Mouse (Mus musculus) embryonic facial prominence, embryonic 12.5 days (tissue): ENCODE measurements at regions not wholly inside any gene's neighbourhood (a gene's known extent, or its start where the extent isn't known, plus 50 kb on each side); places are given as distances from the start of the nearest gene placed in this dataset.

Source experiments
- ATAC-seq: fragments of 200-750 bp; cut with Nextera tagmentation; 2 replicates; pipeline ENCODE4 v1.8.0; 2017; ENCODE audit not compliant: insufficient number of reproducible peaks, insufficient read depth, low FRiP score, low TSS enrichment
- H3K27ac ChIP-seq: fragments of 300-500 bp; sonication (generic); 2 replicates; pipeline ENCODE4 v1.5.1; 2016; ENCODE audit warnings: mild to moderate bottlenecking
- H3K27me3 ChIP-seq: fragments of 300-500 bp; sonication (generic); 2 replicates; pipeline ENCODE4 v1.6.1; 2016; ENCODE audit warnings: mild to moderate bottlenecking, moderate library complexity
- H3K36me3 ChIP-seq: fragments of 300-500 bp; sonication (generic); 2 replicates; pipeline ENCODE4 v1.6.1; 2016; ENCODE audit warnings: mild to moderate bottlenecking
- H3K4me1 ChIP-seq: fragments of 300-500 bp; sonication (generic); 2 replicates; pipeline ENCODE4 v1.6.1; 2016
- H3K4me2 ChIP-seq: fragments of 300-500 bp; sonication (generic); replicated peaks from 2 replicates; pipeline ENCODE4 v1.6.1; 2016; ENCODE audit warnings: mild to moderate bottlenecking, moderate library complexity
- H3K4me3 ChIP-seq: fragments of 300-500 bp; sonication (generic); 2 replicates; pipeline ENCODE4 v1.5.1; 2016; ENCODE audit warnings: mild to moderate bottlenecking
- H3K9ac ChIP-seq: fragments of 300-500 bp; sonication (generic); 2 replicates; pipeline ENCODE4 v1.6.1; 2016; ENCODE audit warnings: mild to moderate bottlenecking, moderate library complexity
- H3K9me3 ChIP-seq: fragments of 300-500 bp; sonication (generic); 2 replicates; pipeline ENCODE4 v1.6.1; 2016; ENCODE audit warnings: mild to moderate bottlenecking, moderate library complexity
- WGBS: fragments of 180-500 bp; shearing (Covaris S2); methylation state at CpG from one replicate; pipeline ENCODE4 v1.1.7; 2016; 5-methylcytosine and 5-hydroxymethylcytosine counted together

DNA sequence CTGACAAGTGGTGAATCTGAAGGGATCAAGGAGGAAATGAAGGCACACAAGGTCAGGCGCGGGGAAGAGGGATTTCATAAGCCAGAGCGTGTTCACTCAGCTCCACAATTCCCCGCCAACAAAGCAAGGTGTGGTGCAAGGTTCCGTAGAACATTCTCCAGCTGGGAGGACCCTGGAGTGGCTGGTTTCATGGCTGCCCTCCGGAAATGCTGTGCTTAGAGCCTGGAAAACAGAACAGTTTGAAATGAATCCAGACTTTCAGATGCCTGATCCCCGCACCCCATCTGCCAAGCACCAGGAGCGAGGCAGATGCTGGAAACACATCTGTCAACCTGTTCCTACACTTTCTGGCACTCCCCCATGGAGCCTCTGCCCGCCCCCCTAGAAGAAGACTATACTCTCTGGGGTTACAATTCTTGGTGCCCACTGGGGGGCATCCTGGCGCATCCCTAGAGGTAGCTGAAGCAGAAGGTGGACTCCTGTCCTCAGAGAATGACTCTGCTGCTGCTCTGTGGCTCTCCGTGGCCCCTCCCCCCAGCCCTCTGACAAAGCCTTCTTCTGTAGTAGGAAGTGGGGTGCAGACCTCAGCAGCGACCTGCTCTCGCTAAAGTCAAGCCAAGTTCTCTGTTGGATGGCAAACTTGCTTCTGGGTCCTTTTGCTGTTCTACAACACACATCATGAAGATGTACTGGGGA is 54.5 kb upstream of the Mafb start:
- peak; percentile 22; the same call in 1 of the 2 replicates for ATAC-seq
- H3K27me3 ChIP-seq: no peaks in the 10 kb centered on the region
- H3K4me2 ChIP-seq: peak overlapping the region; percentile 17
- H3K4me1 ChIP-seq: peaks cover 7% of the 10 kb centered on the region
- H3K36me3 ChIP-seq: no peaks in the 10 kb centered on the region
- no peak overlapping the region for H3K27ac ChIP-seq
- no peak overlapping the region for H3K4me3 ChIP-seq
- H3K9ac ChIP-seq: no peak overlapping the region
- 21% methylated on average over 13 of the region's 13 CpGs for WGBS
- no peaks in the 10 kb centered on the region for H3K9me3 ChIP-seq

- no peak overlapping the region for H3K9ac ChIP-seq
- no peaks in the 10 kb centered on the region for H3K36me3 ChIP-seq
- H3K4me2 ChIP-seq: no peak overlapping the region
- no peak overlapping the region for H3K27ac ChIP-seq
- ATAC-seq: no peak
- WGBS: 84% methylated on average over 7 of the region's 7 CpGs
- no peak overlapping the region for H3K4me3 ChIP-seq
- H3K9me3 ChIP-seq: no peaks in the 10 kb centered on the region
- peaks cover 7% of the 10 kb centered on the region for H3K4me1 ChIP-seq
- no peaks in the 10 kb centered on the region for H3K27me3 ChIP-seq
Observed at GRCm38 (mm10) chr2:160424491-160424890, 57.6 kb upstream of the Mafb start.

DNA sequence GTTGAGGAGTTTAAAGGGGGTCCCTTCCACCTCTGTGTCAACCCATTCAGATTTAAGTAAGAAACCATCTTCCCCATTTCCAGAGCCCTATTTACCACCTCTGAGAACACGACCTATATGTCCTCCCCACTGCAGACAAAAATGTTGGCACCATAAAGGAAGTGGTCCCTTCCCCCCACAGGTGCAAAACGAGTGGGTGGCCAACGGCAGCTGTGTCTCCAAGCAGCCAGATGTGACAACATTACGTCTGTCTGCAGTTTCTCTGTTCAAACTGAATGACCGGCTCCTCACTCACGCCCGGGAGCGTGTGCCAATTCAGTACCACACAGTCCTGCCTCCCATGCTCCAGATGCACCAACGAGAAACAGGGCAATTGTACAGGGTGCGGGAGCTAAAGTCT is 60.6 kb upstream of the Mafb start:
- H3K4me1 ChIP-seq: no peaks in the 10 kb centered on the region
- no peaks in the 10 kb centered on the region for H3K36me3 ChIP-seq
- no peak overlapping the region for H3K9ac ChIP-seq
- H3K4me3 ChIP-seq: no peak overlapping the region
- no peaks in the 10 kb centered on the region for H3K9me3 ChIP-seq
- ATAC-seq: no peak
- H3K27me3 ChIP-seq: no peaks in the 10 kb centered on the region
- 64% methylated on average over 10 of the region's 10 CpGs for WGBS
- no peak overlapping the region for H3K27ac ChIP-seq
- no peak overlapping the region for H3K4me2 ChIP-seq

DNA sequence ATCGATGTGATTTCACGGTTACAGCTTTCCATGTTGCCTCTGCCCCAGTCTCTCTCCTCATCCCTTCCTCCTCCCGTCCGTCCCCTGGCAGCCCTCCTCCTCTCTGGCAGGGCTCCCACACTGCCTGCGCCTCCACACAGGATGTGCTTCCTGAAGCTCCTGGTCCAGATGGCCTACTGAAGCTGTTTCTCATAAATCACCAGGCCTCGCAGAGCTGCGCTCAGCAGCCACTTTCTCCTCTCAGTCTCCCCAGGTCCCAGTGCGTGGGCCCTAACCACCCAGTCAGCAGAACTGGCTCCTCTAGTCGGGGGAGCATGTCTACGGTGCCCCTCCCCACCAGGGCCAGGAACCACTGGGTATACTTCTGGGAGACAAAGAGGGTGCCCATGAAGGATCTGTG is 66.4 kb upstream of the Mafb start:
- Histone ChIP-seq H3K9ac (no peak overlapping the region), H3K4me2 (no peak overlapping the region), H3K27ac (no peak overlapping the region), H3K4me1 (0 out of 2 replicates have a peak, but pooled peaks cover 6% of the 10 kb centered on the region), H3K36me3 (no peaks in the 10 kb centered on the region), H3K4me3 (no peak overlapping the region), H3K27me3 (no peaks in the 10 kb centered on the region), H3K9me3 (no peaks in the 10 kb centered on the region)
- ATAC-seq: no peak
- WGBS: 45% methylated on average over 10 of the region's 10 CpGs

DNA sequence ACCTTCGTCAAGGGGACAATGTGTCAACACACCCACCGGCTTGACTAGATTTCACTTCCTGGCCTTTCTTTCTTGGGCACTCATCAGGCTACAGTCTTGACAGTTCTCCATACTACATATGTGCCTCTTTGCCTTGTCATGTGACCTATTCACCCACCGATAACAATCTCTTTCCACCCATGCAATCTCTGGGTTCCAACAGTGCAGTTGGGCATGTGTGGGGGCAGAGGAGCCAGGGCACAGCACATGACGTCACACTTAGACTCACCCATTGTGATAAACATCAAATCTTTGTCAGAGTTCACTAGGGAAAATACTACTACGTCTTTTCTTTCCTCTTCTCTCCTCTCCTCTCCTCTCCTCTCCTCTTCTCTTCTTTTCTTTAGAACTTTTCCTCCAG is 67.8 kb upstream of the Mafb start:
- Histone ChIP-seq H3K36me3 (no peaks in the 10 kb centered on the region), H3K9ac (no peak overlapping the region), H3K4me3 (no peak overlapping the region), H3K9me3 (no peaks in the 10 kb centered on the region), H3K4me2 (no peak overlapping the region), H3K4me1 (0 out of 2 replicates have a peak, but pooled peaks cover 6% of the 10 kb centered on the region), H3K27me3 (no peaks in the 10 kb centered on the region), H3K27ac (no peak overlapping the region)
- 82% methylated on average over 5 of the region's 5 CpGs for WGBS
- ATAC-seq: no peak

GRCm38 (mm10) chr2:160435622-160436021 is 68.8 kb upstream of the Mafb start:
- 0 out of 2 replicates have a peak, but pooled peaks cover 6% of the 10 kb centered on the region for H3K4me1 ChIP-seq
- H3K27me3 ChIP-seq: no peaks in the 10 kb centered on the region
- 81% methylated on average over 3 of the region's 3 CpGs for WGBS
- H3K9ac ChIP-seq: no peak overlapping the region
- H3K4me3 ChIP-seq: no peak overlapping the region
- H3K4me2 ChIP-seq: no peak overlapping the region
- H3K36me3 ChIP-seq: no peaks in the 10 kb centered on the region
- H3K27ac ChIP-seq: no peak overlapping the region
- ATAC-seq: no peak
- H3K9me3 ChIP-seq: no peaks in the 10 kb centered on the region

GRCm38 (mm10) chr2:160439028-160439427 is 72.2 kb upstream of the Mafb start:
- no peak for ATAC-seq
- H3K27ac ChIP-seq: no peak overlapping the region
- no peaks in the 10 kb centered on the region for H3K9me3 ChIP-seq
- H3K27me3 ChIP-seq: no peaks in the 10 kb centered on the region; the same call in 1 of the 2 replicates
- H3K4me2 ChIP-seq: no peak overlapping the region
- 79% methylated on average over 2 of the region's 2 CpGs for WGBS
- no peak overlapping the region for H3K4me3 ChIP-seq
- no peak overlapping the region for H3K9ac ChIP-seq
- H3K36me3 ChIP-seq: no peaks in the 10 kb centered on the region
- H3K4me1 ChIP-seq: no peaks in the 10 kb centered on the region

DNA sequence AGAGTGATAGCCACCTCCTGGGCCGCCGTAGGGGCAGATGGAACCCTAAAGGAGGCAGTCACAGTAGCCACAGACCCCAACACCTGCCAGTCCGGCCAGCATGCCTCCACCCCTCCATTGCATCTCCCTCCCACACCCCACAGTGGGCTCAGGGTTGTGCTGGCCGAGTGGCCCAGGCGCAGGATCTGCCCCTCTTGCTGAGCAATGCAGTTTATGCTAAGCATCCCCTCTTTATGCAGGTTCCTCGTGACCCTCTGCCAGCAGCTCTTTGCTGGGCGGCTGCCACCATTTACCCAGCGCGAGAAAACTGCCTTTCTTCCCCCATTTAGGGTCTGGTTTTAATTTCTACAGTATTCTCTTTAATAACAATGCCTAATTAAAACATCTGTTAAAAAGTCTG is 73.4 kb upstream of the Mafb start:
- WGBS: 73% methylated on average over 9 of the region's 9 CpGs
- Histone ChIP-seq H3K4me3 (no peak overlapping the region), H3K9me3 (no peaks in the 10 kb centered on the region), H3K36me3 (no peaks in the 10 kb centered on the region), H3K4me1 (no peaks in the 10 kb centered on the region), H3K27ac (no peak overlapping the region), H3K27me3 (no peaks in the 10 kb centered on the region; the same call in 1 of the 2 replicates), H3K9ac (no peak overlapping the region), H3K4me2 (no peak overlapping the region)
- no peak for ATAC-seq

DNA sequence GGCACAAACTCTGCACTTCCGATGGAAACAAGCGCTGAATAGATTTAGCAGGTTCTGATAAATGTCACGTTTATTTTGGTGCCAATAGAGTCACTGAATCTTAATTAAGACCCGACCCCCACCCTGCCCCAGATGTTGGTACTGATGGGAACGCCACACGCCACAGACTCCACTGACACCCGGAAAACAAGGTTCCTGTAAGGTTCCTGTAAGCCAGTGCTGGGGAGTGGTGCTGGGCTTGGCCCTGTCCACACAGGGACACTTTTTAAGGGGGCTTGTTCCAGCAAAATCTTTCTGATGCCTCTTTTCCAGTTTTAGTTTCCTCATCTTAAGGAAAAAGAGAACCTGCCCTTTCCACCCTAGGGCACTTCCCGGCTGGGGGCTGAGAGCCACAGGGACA is 84.2 kb upstream of the Mafb start:
- H3K4me2 ChIP-seq: peak overlapping the region; percentile 68
- H3K4me3 ChIP-seq: peak overlapping the region; percentile 39
- no peaks in the 10 kb centered on the region for H3K9me3 ChIP-seq
- H3K4me1 ChIP-seq: peaks cover 26% of the 10 kb centered on the region
- 5% methylated on average over 8 of the region's 8 CpGs for WGBS
- no peaks in the 10 kb centered on the region for H3K27me3 ChIP-seq
- H3K9ac ChIP-seq: 0 out of 2 replicates have a peak overlapping the region, but pooled peaks have one; percentile 10
- ATAC-seq: 0 out of 2 replicates have a peak, but pooled peaks have one; percentile 17
- no peaks in the 10 kb centered on the region for H3K36me3 ChIP-seq
- H3K27ac ChIP-seq: peak overlapping the region; percentile 87

GRCm38 (mm10) chr2:160451481-160452238 is 84.8 kb upstream of the Mafb start:
- peak overlapping the region; percentile 68 for H3K4me2 ChIP-seq
- ATAC-seq: peak; percentile 92
- H3K4me1 ChIP-seq: peaks cover 22% of the 10 kb centered on the region
- peak overlapping the region; percentile 39 for H3K4me3 ChIP-seq
- WGBS: 2% methylated on average over 21 of the region's 21 CpGs
- H3K27ac ChIP-seq: peak overlapping the region; percentile 87
- no peaks in the 10 kb centered on the region for H3K9me3 ChIP-seq
- H3K36me3 ChIP-seq: no peaks in the 10 kb centered on the region
- H3K9ac ChIP-seq: peak overlapping the region; percentile 31; the same call in 1 of the 2 replicates
- no peaks in the 10 kb centered on the region for H3K27me3 ChIP-seq

GRCm38 (mm10) chr2:160452239-160452530 is 85.3 kb upstream of the Mafb start:
- Histone ChIP-seq H3K36me3 (no peaks in the 10 kb centered on the region), H3K4me1 (peaks cover 17% of the 10 kb centered on the region), H3K4me2 (peak overlapping the region; percentile 68), H3K4me3 (peak overlapping the region; percentile 39), H3K27ac (peak overlapping the region; percentile 87), H3K9me3 (no peaks in the 10 kb centered on the region), H3K9ac (0 out of 2 replicates have a peak overlapping the region, but pooled peaks have one; percentile 31), H3K27me3 (no peaks in the 10 kb centered on the region)
- no peak for ATAC-seq
- 13% methylated on average over 6 of the region's 6 CpGs for WGBS

DNA sequence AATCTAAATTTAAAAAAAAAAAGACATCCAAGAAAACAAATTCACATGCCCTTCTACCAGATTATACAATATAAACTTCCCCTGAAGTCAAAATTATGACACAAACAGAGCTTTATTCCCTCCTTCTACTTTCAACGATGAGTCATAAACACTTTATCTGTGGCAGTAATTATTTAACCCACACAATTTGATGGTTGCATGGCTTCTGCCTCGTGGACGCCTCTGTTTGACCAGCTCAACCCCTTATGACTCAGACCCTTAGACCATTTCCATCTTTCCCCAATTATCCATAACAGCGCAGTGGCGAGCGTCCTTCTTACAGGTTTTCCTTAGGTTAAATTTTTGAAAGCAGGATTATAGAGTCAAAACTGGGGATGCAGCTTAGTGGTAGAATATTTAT is 85.9 kb upstream of the Mafb start:
- H3K36me3 ChIP-seq: no peaks in the 10 kb centered on the region
- ATAC-seq: no peak
- no peak overlapping the region for H3K9ac ChIP-seq
- WGBS: 90% methylated on average over 6 of the region's 6 CpGs
- H3K27me3 ChIP-seq: no peaks in the 10 kb centered on the region
- H3K27ac ChIP-seq: no peak overlapping the region
- H3K4me3 ChIP-seq: no peak overlapping the region
- H3K4me1 ChIP-seq: peaks cover 16% of the 10 kb centered on the region
- no peaks in the 10 kb centered on the region for H3K9me3 ChIP-seq
- no peak overlapping the region for H3K4me2 ChIP-seq
